Mouse (Mus musculus): ENCODE results near the gene Pex13. TPM values are rescaled to one million over a fixed set of nuclear protein-coding genes. Genes with fewer than 3 reads are reported as not detected.

Gene Pex13
- 10 to 100 TPM; 12.7 to 16.5 TPM for total RNA-seq (2021)
- long read RNA-seq, experiment 1, full-length matches to known transcripts, result 26 of 27 reads
- long read RNA-seq, experiment 1, partial matches to known transcripts, result 0 of 27 reads
- long read RNA-seq, experiment 1, other reads (novel, unspliced or antisense), result 1 of 27 reads
- long read RNA-seq, experiment 2, full-length matches to known transcripts, result 33 of 35 reads
- long read RNA-seq, experiment 2, partial matches to known transcripts, result 0 of 35 reads
- long read RNA-seq, experiment 2, other reads (novel, unspliced or antisense), result 2 of 35 reads

GRCm38 (mm10) chr11:23665798-23666501, at the start of gene Pex13:
Gene Pex13, minus strand, starts transcription at chr11:23665959.
- intact Hi-C loops (cut with DNase I; ENCODE audit: low total_unique reads), result no loop called here
- DNase-seq, result peak; percentile 92

DNA sequence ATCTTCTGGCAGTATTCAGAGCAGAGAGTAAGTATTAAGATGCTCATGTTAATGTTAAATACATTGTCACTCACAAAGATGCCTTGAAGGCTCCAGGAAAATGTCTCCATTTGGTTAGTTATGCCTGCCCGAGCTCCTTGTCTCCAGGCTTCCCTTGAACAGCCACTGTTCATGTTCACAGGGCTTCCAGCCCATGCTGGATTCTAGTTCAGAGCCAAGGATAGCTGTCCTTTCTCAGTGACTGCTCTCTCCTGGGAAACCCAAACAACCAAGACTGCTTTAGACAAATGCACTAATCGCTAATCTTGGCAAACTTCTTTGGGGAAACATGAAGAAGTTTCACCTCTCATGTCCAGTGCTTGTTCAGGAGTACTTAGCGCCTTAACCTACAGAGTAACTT, 46.5 kb upstream of the Pex13 start:
- intact Hi-C loops (cut with DNase I; ENCODE audit: low total_unique reads), result no loop called here
- no peak for DNase-seq

- intact Hi-C loops (cut with DNase I; ENCODE audit: low total_unique reads), result no loop called here
- DNase-seq, result no peak
These were observed 39.0 kb upstream of the Pex13 start for GRCm38 (mm10) chr11:23704604-23705294.

DNA sequence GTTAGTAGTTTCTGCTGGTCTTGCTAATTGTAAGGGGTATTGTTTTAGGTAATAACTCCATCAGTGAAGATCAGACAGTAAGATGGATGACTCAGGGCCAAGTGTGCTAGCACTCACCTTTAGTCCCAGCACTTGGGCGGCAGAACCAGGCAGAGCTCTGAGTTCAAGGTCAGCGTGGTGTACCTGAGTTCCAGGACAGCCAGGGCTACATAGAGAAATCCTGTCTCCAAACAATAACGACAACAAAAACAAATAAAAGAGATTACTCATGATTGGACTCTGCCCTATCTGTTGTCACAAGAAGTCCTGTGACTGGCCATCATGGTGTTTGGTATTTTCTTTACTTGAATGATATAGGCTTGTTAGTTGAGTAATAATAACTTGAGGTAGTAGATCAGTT, 36.1 kb upstream of the Pex13 start:
- intact Hi-C loops (cut with DNase I; ENCODE audit: low total_unique reads), result no loop called here

DNA sequence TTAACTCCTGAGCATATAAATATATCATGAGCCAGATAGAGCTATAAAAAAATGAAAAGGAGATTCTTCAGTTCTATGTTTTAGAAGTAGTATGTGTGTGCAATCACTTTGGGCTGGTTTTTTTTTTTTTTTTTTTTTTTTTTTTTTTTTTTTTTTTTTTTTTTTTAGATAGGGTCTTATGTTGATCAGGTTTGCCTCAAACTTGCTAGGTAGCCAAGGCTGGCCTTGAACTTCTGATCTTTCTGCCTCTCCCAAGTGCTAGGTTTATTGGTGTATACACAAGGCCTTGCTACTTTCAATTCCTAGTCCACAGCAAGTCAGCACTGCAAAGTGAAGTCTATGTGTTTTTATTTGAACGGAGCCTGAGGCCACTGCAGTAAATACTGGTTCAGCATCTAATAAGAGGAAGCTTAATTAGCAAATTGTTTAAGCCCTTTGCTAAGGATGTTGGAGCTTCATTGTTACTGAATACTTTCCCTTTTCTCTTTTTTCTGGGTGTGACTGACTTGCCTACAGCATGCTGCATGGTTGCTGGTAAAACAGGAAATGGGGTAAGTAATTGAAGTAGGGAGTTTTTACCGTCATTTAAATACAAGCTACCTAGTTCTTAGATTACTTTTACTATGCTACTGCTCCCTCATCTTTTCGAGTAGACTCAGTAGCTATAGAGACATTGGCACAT, 33.8 kb upstream of the Pex13 start:
- no peak for DNase-seq
- intact Hi-C loops (cut with DNase I; ENCODE audit: low total_unique reads), result no loop called here

More for the DNA sequence above, 36.1 kb upstream of the Pex13 start:
- no peak for DNase-seq

DNA sequence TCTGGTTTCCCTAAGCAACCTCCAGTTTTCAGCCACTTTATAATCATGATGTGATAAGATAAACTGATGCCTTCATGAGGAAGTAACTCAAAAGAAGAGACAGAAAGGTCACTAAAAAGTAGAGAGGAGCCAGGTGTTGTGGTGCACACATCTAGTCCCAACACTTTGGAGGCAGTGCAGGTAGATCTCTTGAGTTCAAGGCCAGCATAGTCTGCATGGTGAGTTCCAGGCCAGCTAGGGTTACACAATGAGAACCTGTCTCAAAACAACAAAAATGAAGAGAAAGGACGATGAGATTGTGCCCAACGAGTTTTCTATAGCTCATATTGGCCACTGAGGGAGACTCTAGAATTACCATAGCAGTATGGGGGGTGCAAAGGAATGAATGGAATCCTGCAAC, 32.8 kb upstream of the Pex13 start:
- intact Hi-C loops (cut with DNase I; ENCODE audit: low total_unique reads), result no loop called here
- DNase-seq, result no peak

DNA sequence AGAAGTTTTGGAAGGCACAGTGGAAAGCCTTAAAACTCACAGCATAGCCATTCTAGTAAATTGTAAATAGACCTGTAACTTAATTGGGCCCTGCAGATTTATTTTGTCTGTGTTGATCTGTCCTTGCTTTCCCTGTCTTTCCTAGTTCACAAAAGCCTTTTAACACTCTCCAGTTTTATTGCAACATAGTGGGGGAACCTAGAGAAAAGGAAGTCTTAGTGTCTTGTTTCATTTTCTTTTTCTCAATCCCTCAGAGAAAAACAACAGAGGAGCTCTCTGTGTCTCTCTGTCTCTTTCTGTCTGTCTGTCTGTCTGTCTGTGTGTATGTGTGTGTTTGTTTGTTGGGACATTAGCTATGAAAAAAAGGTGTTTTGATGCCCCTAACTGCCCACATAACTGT, 30.1 kb upstream of the Pex13 start:
- DNase-seq, result no peak
- intact Hi-C loops (cut with DNase I; ENCODE audit: low total_unique reads), result no loop called here

DNA sequence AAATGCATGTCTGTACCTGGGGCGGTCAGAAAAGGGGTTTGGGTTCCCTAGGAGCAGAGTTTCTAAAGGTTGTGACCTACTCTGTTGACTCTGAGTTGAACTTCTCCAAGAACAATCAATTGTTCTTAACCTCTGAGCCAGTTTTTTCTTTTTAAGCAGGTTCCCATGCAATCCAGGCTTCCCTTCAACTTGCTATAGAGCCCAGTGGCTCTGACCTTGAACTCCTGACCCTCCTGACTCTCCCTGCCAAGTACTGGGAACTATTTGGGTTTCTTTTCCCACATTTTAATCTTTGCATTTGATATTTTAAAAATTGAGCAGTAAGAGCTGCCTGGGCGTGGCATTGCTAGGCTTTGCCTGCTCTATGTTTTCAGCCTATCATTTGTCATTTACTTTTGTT, 27.5 kb upstream of the Pex13 start:
- intact Hi-C loops (cut with DNase I; ENCODE audit: low total_unique reads), result no loop called here
- DNase-seq, result no peak

- intact Hi-C loops (cut with DNase I; ENCODE audit: low total_unique reads), result no loop called here
- no peak for DNase-seq
These were observed 22.3 kb upstream of the Pex13 start for GRCm38 (mm10) chr11:23688060-23688459.

GRCm38 (mm10) chr11:23686671-23687070, 20.9 kb upstream of the Pex13 start:
- intact Hi-C loops (cut with DNase I; ENCODE audit: low total_unique reads), result no loop called here
- no peak for DNase-seq

DNA sequence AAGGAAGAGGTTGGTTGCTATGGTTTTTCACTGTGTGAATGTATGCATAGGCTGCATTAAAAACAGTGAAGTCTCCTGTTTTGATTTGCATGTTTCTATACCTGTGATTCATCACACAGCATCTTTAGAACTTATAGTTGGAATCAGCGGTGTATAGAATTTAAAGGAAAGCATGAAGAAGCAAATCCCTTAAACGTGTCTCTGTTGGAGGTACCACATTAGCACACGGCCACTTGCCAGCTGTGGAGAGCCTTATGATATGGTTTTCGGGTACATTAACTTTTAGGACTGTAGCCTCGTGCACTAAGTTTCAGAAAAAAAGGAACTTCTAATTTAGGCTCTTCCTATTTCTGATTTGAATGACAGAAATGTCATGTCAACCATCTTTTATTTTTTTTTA, 16.8 kb upstream of the Pex13 start:
- intact Hi-C loops (cut with DNase I; ENCODE audit: low total_unique reads), result no loop called here
- no peak for DNase-seq

DNA sequence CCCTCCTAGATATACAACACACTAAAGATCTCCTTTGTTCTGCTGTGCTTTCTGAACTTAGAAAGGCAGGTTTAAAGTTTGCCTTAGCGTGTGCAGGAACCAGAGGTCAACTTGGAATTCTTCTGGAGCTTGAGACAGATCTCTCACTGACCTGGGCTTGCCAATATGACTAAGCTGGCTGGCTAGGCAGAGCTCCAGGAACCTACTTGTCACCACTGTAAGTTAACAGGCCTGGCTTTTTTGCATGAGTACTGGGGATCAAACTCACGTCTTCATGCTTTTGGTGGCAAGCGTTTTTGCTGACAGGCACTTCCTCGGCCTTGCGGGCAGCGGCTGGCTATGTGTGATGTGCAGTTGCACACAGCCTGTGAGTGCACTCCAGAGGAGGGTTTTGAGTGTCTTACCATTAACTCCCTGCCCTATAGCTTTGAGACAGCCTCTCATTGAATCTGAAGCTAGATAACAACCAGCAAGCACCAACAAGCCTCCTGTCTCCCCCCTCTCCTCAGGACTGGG, 14.7 kb upstream of the Pex13 start:
- no peak for DNase-seq
- intact Hi-C loops (cut with DNase I; ENCODE audit: low total_unique reads), result no loop called here

DNA sequence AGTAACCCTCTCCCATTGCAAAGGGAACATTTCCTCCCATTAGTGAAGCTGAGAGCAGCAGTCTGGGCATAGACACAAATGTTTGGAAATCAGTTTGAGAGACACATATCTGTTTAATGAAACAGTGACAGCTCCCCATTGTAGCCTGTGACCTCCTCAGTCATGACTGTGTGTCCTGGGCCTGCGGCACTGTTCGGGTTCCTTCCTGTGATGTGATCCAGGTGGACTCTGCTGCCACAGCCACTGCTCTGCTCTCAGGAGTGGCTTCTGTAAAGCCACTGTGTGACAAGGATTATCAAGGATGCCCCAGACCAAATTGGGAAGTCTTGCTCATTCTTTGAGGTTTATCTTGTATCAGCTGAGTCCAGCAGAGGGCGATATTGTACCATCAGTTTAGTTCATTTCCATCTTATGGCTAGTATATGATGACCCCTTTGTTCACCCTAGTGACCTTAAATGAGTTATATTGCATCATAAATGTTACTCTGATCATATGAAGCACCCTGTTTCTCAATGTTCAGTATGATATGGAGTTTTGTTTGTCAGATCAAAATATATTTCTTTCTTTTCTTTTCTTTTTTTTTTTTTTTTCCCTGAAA, 13.4 kb upstream of the Pex13 start:
- DNase-seq, result peak; percentile 25

GRCm38 (mm10) chr11:23676100-23676499, 10.3 kb upstream of the Pex13 start:
- DNase-seq, result no peak

More for the DNA sequence above, 13.4 kb upstream of the Pex13 start:
- intact Hi-C loops (cut with DNase I; ENCODE audit: low total_unique reads), result loop anchor here (5.0 to 10.0 kb wide), 2 partner anchors 176 to 278 kb away; no protein-coding TSS in a partner anchor

DNA sequence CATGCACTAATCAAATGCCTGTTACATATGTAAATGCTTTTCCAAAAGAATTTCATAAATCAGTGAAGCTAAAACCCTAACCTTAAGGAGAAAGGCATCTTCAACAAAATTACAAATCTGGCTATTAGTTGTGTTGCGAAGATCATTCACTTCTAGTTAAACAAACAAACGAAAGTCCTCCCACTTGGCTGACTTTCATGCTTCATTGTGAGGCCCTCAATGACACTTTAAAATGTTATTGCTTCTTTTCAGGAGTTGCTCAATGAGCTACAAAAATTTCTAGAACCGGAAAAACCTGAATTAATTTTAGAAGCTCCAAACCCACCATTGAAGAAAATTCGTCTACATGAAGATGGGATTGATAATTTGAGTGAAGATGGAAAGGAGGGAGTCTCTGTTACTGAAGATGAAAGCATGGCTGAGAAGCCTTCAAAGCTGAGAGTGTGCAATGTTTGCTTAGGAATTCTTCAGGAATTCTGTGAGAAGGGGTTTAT, 6.5 kb upstream of the Pex13 start:
- intact Hi-C loops (cut with DNase I; ENCODE audit: low total_unique reads), result loop anchor here (10.0 kb wide), 1 partner anchor 182 kb away; no protein-coding TSS in a partner anchor
- DNase-seq, result no peak

More at GRCm38 (mm10) chr11:23676100-23676499, 10.3 kb upstream of the Pex13 start:
- intact Hi-C loops (cut with DNase I; ENCODE audit: low total_unique reads), result loop anchor here (5.0 to 10.0 kb wide), 2 partner anchors 179 to 281 kb away; no protein-coding TSS in a partner anchor

DNA sequence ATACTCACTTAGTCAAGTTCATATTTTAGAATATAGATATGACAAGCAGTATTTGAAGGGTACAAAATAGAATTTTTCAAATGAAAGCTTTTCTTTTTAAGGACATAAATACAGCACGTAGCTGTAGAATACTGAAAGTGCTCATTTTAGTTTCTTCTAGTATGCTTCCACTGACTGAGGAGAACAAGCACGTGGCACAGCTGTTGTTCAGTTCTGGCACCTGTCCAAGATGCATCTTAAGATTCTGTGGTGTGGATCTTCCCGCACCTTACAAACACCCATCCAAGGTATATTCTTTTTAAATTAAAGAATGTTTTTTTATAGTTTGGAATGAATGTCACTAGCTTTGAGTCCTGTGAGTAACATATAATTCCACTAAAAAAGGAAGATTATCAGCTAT, 1.4 kb upstream of the Pex13 start:
- DNase-seq, result no peak
- intact Hi-C loops (cut with DNase I; ENCODE audit: low total_unique reads), result no loop called here

DNA sequence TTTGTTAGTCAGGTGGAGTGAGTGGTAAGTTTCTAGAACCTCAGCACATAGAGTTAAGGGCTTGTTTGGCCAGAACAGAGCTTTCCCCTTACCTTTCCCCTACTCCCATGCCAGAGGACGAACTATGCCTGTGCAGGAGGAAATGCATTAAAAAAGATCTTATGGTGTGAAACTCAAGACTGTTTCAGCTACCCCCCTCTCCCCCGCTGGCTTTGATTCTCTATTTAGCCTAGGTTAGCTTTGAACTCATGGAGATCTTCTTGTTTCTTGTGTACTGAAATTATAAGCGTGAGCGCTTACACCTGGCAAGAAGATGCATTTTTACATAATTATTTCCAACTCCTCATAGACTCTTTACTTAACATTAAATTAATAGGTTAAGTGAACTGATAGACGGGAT, 767 bp upstream of the Pex13 start:
- intact Hi-C loops (cut with DNase I; ENCODE audit: low total_unique reads), result no loop called here

GRCm38 (mm10) chr11:23665311-23665786, 410 bp downstream of the Pex13 start, which contains the start of gene Pus10:
Gene Pus10, plus strand, starts transcription at chr11:23665674.
- intact Hi-C loops (cut with DNase I; ENCODE audit: low total_unique reads), result no loop called here
- DNase-seq, result peak; percentile 56

More for the DNA sequence above, 767 bp upstream of the Pex13 start:
- no peak for DNase-seq

- intact Hi-C loops (cut with DNase I; ENCODE audit: low total_unique reads), result no loop called here
- DNase-seq, result no peak
These were observed 1.5 kb downstream of the Pex13 start for GRCm38 (mm10) chr11:23664232-23664631.
